Comparison of ENCODE assay signal across 17 mouse cellular contexts in the genomic region with DNA sequence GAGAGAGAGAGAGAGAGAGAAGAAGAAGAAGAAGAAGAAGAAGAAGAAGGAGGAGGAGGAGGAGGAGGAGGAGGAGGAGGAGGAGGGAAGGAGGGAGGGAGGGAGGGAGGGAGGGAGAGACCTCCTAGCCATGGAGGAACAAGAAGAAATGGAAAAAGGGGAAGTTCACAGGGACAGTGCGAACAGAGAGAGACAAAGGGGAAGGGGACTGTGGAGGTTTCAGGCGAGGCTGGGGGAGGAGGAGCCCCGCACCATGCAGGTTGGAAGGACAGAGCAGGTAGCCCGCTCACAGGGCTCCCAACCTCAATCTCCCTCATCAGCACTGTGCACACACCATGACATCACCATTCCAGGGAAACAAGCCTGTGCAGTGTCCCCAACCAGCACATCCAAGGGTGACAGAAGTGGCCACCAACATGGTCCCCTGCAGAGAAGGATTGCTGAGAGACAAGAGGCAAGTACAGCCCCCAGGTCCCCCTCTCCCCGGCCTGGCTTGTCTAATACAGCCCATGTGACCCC.
DNase-seq lines count a peak whose midpoint lies in the region; ATAC-seq lines count a peak whose summit lies in the region.
"Had no signal": no experiment of that assay in that cellular context is flagged by ENCODE, and none has a peak within 500 bp of the region (broad histone marks: within the 10 kb centered on the region; RNA-seq: fewer than 3 reads in every experiment).

No protein-coding gene starts in this region.

- no peak overlapping the region for H3K9ac ChIP-seq in heart, embryonic 14.5 days (ENCODE audit: low read length)
- no peak overlapping the region for H3K9ac ChIP-seq in midbrain, embryonic 13.5 days (replicated peaks)
- no peak overlapping the region for H3K9ac ChIP-seq in midbrain, embryonic 15.5 days
- H3K9ac ChIP-seq: liver, embryonic 12.5 days; lung, embryonic 14.5 days had no signal

- ATAC-seq in heart, embryonic 14.5 days (ENCODE audit: insufficient number of reproducible peaks, insufficient read depth, low FRiP score, low read depth): 0 out of 2 replicates have a peak, but pooled peaks have one; percentile 34
- ATAC-seq in midbrain, embryonic 13.5 days: 0 out of 2 replicates have a peak, but pooled peaks have one; percentile 13
- no peak for ATAC-seq in midbrain, embryonic 15.5 days (replicated peaks)
- ATAC-seq: liver, embryonic 12.5 days had no signal

- H3K36me3 ChIP-seq in heart, embryonic 14.5 days (ENCODE audit: control insufficient read depth, insufficient read depth, low read length): no peaks in the 10 kb centered on the region
- H3K36me3 ChIP-seq in midbrain, embryonic 13.5 days: peaks cover 6% of the 10 kb centered on the region; the same call in 1 of the 2 replicates
- H3K36me3 ChIP-seq in midbrain, embryonic 15.5 days (replicated peaks): no peaks in the 10 kb centered on the region
- peaks cover 72% of the 10 kb centered on the region for H3K36me3 ChIP-seq in limb, embryonic 10.5 days
- H3K36me3 ChIP-seq: liver, embryonic 12.5 days had no signal

- H3K9me3 ChIP-seq in heart, embryonic 14.5 days (ENCODE audit: control insufficient read depth, low read length): no peaks in the 10 kb centered on the region
- H3K9me3 ChIP-seq in midbrain, embryonic 13.5 days: no peaks in the 10 kb centered on the region
- no peaks in the 10 kb centered on the region for H3K9me3 ChIP-seq in midbrain, embryonic 15.5 days
- 0 out of 2 replicates have a peak, but pooled peaks cover 3% of the 10 kb centered on the region for H3K9me3 ChIP-seq in limb, embryonic 10.5 days (replicated peaks)

- H3K27me3 ChIP-seq in heart, embryonic 14.5 days (ENCODE audit: control insufficient read depth, insufficient read depth, low read length): no peaks in the 10 kb centered on the region
- H3K27me3 ChIP-seq in midbrain, embryonic 13.5 days: no peaks in the 10 kb centered on the region
- H3K27me3 ChIP-seq in midbrain, embryonic 15.5 days (replicated peaks): no peaks in the 10 kb centered on the region
- H3K27me3 ChIP-seq in limb, embryonic 10.5 days (ENCODE audit: low read depth, poor library complexity, severe bottlenecking): no peaks in the 10 kb centered on the region
- H3K27me3 ChIP-seq: liver, embryonic 12.5 days; Patski had no signal

- H3K27ac ChIP-seq in heart, embryonic 14.5 days (replicated peaks in 1 of 2; ENCODE audit: control insufficient read depth in 1 of 2, insufficient read depth in 1 of 2, low read depth in 2 of 2, low read length in 2 of 2): no peak overlapping the region
- no peak overlapping the region for H3K27ac ChIP-seq in midbrain, embryonic 13.5 days
- no peak overlapping the region for H3K27ac ChIP-seq in midbrain, embryonic 15.5 days
- 0 out of 2 replicates have a peak overlapping the region, but pooled peaks have one; percentile 32 for H3K27ac ChIP-seq in limb, embryonic 10.5 days
- H3K27ac ChIP-seq: heart, adult 2 months; liver, embryonic 12.5 days had no signal

- WGBS in heart, embryonic 14.5 days: 81% methylated on average over 5 of the region's 5 CpGs
- WGBS in midbrain, embryonic 13.5 days: 77% methylated on average over 5 of the region's 5 CpGs
- WGBS in midbrain, embryonic 15.5 days: 72% methylated on average over 5 of the region's 5 CpGs
- WGBS in limb, embryonic 10.5 days: 83% methylated on average over 5 of the region's 5 CpGs

- no peaks in the 10 kb centered on the region for H3K4me1 ChIP-seq in heart, embryonic 14.5 days (ENCODE audit: control insufficient read depth in 2 of 2, insufficient read depth in 2 of 2, low read length in 2 of 2)
- 0 out of 2 replicates have a peak, but pooled peaks cover 7% of the 10 kb centered on the region for H3K4me1 ChIP-seq in midbrain, embryonic 13.5 days (replicated peaks)
- H3K4me1 ChIP-seq in midbrain, embryonic 15.5 days: no peaks in the 10 kb centered on the region
- H3K4me1 ChIP-seq in limb, embryonic 10.5 days: peaks cover 9% of the 10 kb centered on the region; the same call in 1 of the 2 replicates
- H3K4me1 ChIP-seq: liver, embryonic 12.5 days had no signal

- no peak for DNase-seq in heart, adult 9 months (ENCODE audit: low spot score in 2 of 2)
- DNase-seq in limb, embryonic 10.5 days (ENCODE audit: low spot score): no peak
- DNase-seq in MN1 (ENCODE audit: low spot score): no peak
- DNase-seq in gastrocnemius, postnatal 14 days: no peak
- DNase-seq: adrenal gland, postnatal 36 days; B cell, adult 2 months; cerebellum, adult 9-10 months; heart, adult 2 months; lung, embryonic 14.5 days; right cerebral cortex, postnatal 4 days; thymus, postnatal 4 days had no signal

- no peak overlapping the region for H3K4me3 ChIP-seq in heart, embryonic 14.5 days (ENCODE audit: control insufficient read depth in 1 of 2, insufficient read depth in 1 of 2, low read depth in 1 of 2, low read length in 2 of 2)
- H3K4me3 ChIP-seq in midbrain, embryonic 13.5 days (replicated peaks): no peak overlapping the region
- H3K4me3 ChIP-seq in midbrain, embryonic 15.5 days: no peak overlapping the region
- H3K4me3 ChIP-seq in limb, embryonic 10.5 days: no peak overlapping the region
- H3K4me3 ChIP-seq: heart, adult 2 months; liver, embryonic 12.5 days; myocyte had no signal

- H3K4me2 ChIP-seq in heart, embryonic 14.5 days (ENCODE audit: low read length): no peak overlapping the region
- H3K4me2 ChIP-seq in midbrain, embryonic 13.5 days (replicated peaks): no peak overlapping the region
- no peak overlapping the region for H3K4me2 ChIP-seq in midbrain, embryonic 15.5 days
- H3K4me2 ChIP-seq: liver, embryonic 12.5 days; lung, embryonic 14.5 days had no signal

- intact Hi-C loops in gastrocnemius, postnatal 14 days (cut with DNase I; ENCODE audit: low total_unique reads): no loop called here
